Mouse (Mus musculus): Measurements from ENCODE around the gene Pnrc2.

DNA sequence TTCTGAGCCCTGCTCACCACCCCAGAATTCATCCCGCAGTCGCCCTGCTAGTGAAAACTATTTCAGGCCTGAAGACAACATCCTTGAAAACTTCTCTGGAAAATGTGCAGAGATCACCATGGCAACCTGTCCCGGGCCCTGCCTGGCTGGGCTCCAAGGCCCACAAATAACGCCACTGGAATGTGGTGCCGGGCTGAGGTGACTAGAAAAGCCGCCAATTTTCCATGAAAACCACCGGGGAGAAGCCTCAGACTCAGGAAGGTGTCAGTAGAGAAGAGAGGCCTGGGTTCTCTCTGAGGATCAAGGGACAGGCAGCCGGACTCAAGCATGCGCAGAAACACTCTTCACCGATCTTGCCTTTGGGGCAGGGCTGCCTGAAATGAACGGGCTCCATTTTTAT lies 45.2 kb downstream of the Pnrc2 start:
- TF ChIP-seq POLR2A (IDR thresholded peaks at IDR 0.05; ENCODE audit: insufficient read depth, low read depth, low read length) (0 out of 2 replicates have a peak, but pooled peaks have one; percentile 24), CTCF (IDR thresholded peaks at IDR 0.05; ENCODE audit: insufficient read depth, low read depth, low read length) (no peak)

All from olfactory bulb, adult 2 months (tissue).